Mouse (Mus musculus) thymus, adult 2 months (tissue): ENCODE measurements around the gene Tspan32.

Experiments used
- CTCF ChIP-seq: fragments of 200-500 bp; IDR thresholded peaks from 2 replicates; pipeline ENCODE4 v1.5.1; 2012; ENCODE audit warnings: mild to moderate bottlenecking, control low read depth, low read length, moderate library complexity, borderline replicate concordance; ENCODE audit not compliant: control insufficient read depth, poor library complexity, insufficient read depth; ENCODE audit errors: extremely low read depth
- POLR2A ChIP-seq: fragments of 200-500 bp; IDR thresholded peaks from 2 replicates; pipeline ENCODE4 v1.6.1; 2012; ENCODE audit warnings: mild to moderate bottlenecking, low read length, control low read depth, moderate library complexity; ENCODE audit not compliant: control insufficient read depth, poor library complexity, insufficient read depth; ENCODE audit errors: extremely low read depth

DNA sequence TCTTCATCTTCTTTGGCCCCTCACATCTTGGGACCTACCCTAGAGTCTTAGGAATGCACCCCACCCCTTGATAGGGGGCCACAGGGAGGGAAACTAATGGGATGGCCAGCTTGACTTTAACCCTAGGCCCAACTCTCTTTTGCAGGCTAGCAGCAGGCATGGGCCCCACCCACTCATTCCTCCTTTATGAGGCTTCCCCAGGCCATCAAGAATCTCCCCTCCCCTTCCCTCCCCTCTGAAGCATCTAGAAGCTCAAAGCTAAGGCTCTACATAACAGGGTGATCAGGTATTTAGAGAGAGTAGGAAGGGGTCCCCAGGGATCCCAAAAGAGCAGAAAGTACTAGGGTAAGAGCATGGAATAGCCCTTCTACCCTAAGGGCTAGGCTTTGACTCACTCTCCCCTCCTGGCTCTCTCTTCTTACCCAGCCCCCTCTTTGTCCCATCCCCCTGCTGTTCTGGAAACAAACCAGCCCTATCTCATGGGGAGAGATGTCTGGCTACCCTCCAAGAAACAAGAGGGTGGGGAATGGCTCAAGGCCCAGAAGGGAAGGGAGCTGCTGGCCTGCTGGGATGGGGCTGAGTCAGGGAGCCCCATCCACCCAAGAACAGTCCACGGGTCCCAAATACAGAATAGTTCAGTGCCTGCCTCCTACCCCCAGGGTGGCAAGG, 11.0 kb downstream of the Tspan32 start:
- TF ChIP-seq CTCF (no peak), POLR2A (no peak)
